Mouse (Mus musculus) hindbrain, embryonic 12.5 days (tissue): ENCODE results near the gene Dhx16. TPM values are rescaled to one million over a fixed set of nuclear protein-coding genes. Genes with fewer than 3 reads are reported as not detected.
"Not testable (repeated sequence)": the region's sequence is repeated elsewhere in the genome, so short reads cannot be mapped to it uniquely, and the experiment has no call there.

ENCODE experiments used
- ATAC-seq: fragments of 200-750 bp; cut with Nextera tagmentation; 2 replicates; pipeline ENCODE4 v1.8.0; 2017; ENCODE audit warnings: moderate TSS enrichment; ENCODE audit not compliant: low FRiP score
- H3K27ac ChIP-seq: fragments of 300-500 bp; sonication (generic); 2 replicates; pipeline ENCODE4 v1.5.1; 2016; ENCODE audit warnings: mild to moderate bottlenecking
- H3K27me3 ChIP-seq: fragments of 300-500 bp; sonication (generic); 2 replicates; pipeline ENCODE4 v1.6.1; 2016; ENCODE audit warnings: mild to moderate bottlenecking
- H3K36me3 ChIP-seq: fragments of 300-500 bp; sonication (generic); 2 replicates; pipeline ENCODE4 v1.6.1; 2016; ENCODE audit warnings: mild to moderate bottlenecking
- H3K4me1 ChIP-seq: fragments of 300-500 bp; sonication (generic); 2 replicates; pipeline ENCODE4 v1.6.1; 2016
- H3K4me2 ChIP-seq: fragments of 300-500 bp; sonication (generic); replicated peaks from 2 replicates; pipeline ENCODE4 v1.6.1; 2016; ENCODE audit warnings: mild to moderate bottlenecking
- H3K4me3 ChIP-seq: fragments of 300-500 bp; sonication (generic); 2 replicates; pipeline ENCODE4 v1.5.1; 2016; ENCODE audit warnings: mild to moderate bottlenecking
- H3K9ac ChIP-seq: fragments of 300-500 bp; sonication (generic); 2 replicates; pipeline ENCODE4 v1.6.1; 2016; ENCODE audit warnings: mild to moderate bottlenecking, moderate library complexity
- H3K9me3 ChIP-seq: fragments of 300-500 bp; sonication (generic); replicated peaks from 2 replicates; pipeline ENCODE4 v1.6.1; 2016; ENCODE audit warnings: mild to moderate bottlenecking
- WGBS: fragments of 180-500 bp; shearing (Covaris S2); methylation state at CpG from one replicate; pipeline ENCODE4 v1.1.7; 2016; 5-methylcytosine and 5-hydroxymethylcytosine counted together
- polyA plus RNA-seq: library from polyadenylated mRNA; unstranded; fragments of >200 nt; fragmentation: Nextera tagmentation; extraction: Ambion mirVana; gene quantifications from 2 replicates; pipeline ENCODE4 v1.2.1, GENCODE M21; 2016

Gene Dhx16
- polyA plus RNA-seq, 1 experiment from 2014 or later: 45.2 TPM

GRCm38 (mm10) chr17:35919864-35920301 is 40.3 kb downstream of the Dhx16 start:
- H3K36me3 ChIP-seq: peaks cover 20% of the 10 kb centered on the region
- H3K9ac ChIP-seq: peak overlapping the region; percentile 96
- WGBS: 51% methylated on average over 6 of the region's 6 CpGs
- no peaks in the 10 kb centered on the region for H3K27me3 ChIP-seq
- ATAC-seq: no peak
- H3K27ac ChIP-seq: peak overlapping the region; percentile 99
- peak overlapping the region; percentile 65 for H3K4me3 ChIP-seq
- H3K4me2 ChIP-seq: peak overlapping the region; percentile 89
- peaks cover 35% of the 10 kb centered on the region for H3K4me1 ChIP-seq
- no peaks in the 10 kb centered on the region for H3K9me3 ChIP-seq

GRCm38 (mm10) chr17:35920384-35920783 is 40.8 kb downstream of the Dhx16 start:
- no peaks in the 10 kb centered on the region for H3K9me3 ChIP-seq
- H3K9ac ChIP-seq: no peak overlapping the region
- H3K4me3 ChIP-seq: no peak overlapping the region
- peaks cover 25% of the 10 kb centered on the region for H3K36me3 ChIP-seq
- 86% methylated on average over 1 of the region's 1 CpGs for WGBS
- peaks cover 30% of the 10 kb centered on the region for H3K4me1 ChIP-seq
- peak overlapping the region; percentile 99 for H3K27ac ChIP-seq
- ATAC-seq: no peak
- H3K4me2 ChIP-seq: peak overlapping the region; percentile 89
- H3K27me3 ChIP-seq: no peaks in the 10 kb centered on the region

- H3K9me3 ChIP-seq: no peaks in the 10 kb centered on the region
- H3K4me3 ChIP-seq: no peak overlapping the region
- ATAC-seq: no peak
- no peak overlapping the region; the same call in 1 of the 2 replicates for H3K9ac ChIP-seq
- 73% methylated on average over 5 of the region's 5 CpGs for WGBS
- H3K27ac ChIP-seq: peak overlapping the region; percentile 99
- H3K4me2 ChIP-seq: peak overlapping the region; percentile 89; the same call in 1 of the 2 replicates
- no peaks in the 10 kb centered on the region for H3K27me3 ChIP-seq
- H3K36me3 ChIP-seq: peaks cover 30% of the 10 kb centered on the region
- H3K4me1 ChIP-seq: peaks cover 27% of the 10 kb centered on the region
Measured at GRCm38 (mm10) chr17:35920862-35921562, 41.4 kb downstream of the Dhx16 start.

GRCm38 (mm10) chr17:35921710-35922109 is 42.1 kb downstream of the Dhx16 start:
- H3K27ac ChIP-seq: no peak overlapping the region
- H3K27me3 ChIP-seq: no peaks in the 10 kb centered on the region
- peaks cover 27% of the 10 kb centered on the region for H3K4me1 ChIP-seq
- no peak overlapping the region for H3K4me2 ChIP-seq
- H3K9me3 ChIP-seq: no peaks in the 10 kb centered on the region
- no peak overlapping the region for H3K4me3 ChIP-seq
- no peak overlapping the region for H3K9ac ChIP-seq
- peaks cover 37% of the 10 kb centered on the region for H3K36me3 ChIP-seq
- 89% methylated on average over 4 of the region's 4 CpGs for WGBS
- no peak for ATAC-seq

- Histone ChIP-seq H3K4me3 (no peak overlapping the region), H3K36me3 (peaks cover 43% of the 10 kb centered on the region), H3K4me2 (no peak overlapping the region), H3K4me1 (peaks cover 27% of the 10 kb centered on the region), H3K27me3 (no peaks in the 10 kb centered on the region), H3K9me3 (no peaks in the 10 kb centered on the region), H3K9ac (no peak overlapping the region), H3K27ac (no peak overlapping the region)
- no peak for ATAC-seq
- 89% methylated on average over 3 of the region's 3 CpGs for WGBS
Measured at GRCm38 (mm10) chr17:35922566-35922965, 42.9 kb downstream of the Dhx16 start.

- WGBS: 91% methylated on average over 4 of the region's 4 CpGs
- H3K27ac ChIP-seq: no peak overlapping the region
- H3K4me3 ChIP-seq: no peak overlapping the region
- no peak overlapping the region for H3K9ac ChIP-seq
- peaks cover 50% of the 10 kb centered on the region for H3K36me3 ChIP-seq
- H3K4me2 ChIP-seq: no peak overlapping the region
- no peaks in the 10 kb centered on the region for H3K9me3 ChIP-seq
- no peak for ATAC-seq
- H3K4me1 ChIP-seq: peaks cover 27% of the 10 kb centered on the region
- H3K27me3 ChIP-seq: no peaks in the 10 kb centered on the region
Measured at GRCm38 (mm10) chr17:35923281-35923680, 43.7 kb downstream of the Dhx16 start.

- ATAC-seq: no peak
- Histone ChIP-seq H3K36me3 (peaks cover 86% of the 10 kb centered on the region), H3K9ac (no peak overlapping the region), H3K9me3 (no peaks in the 10 kb centered on the region), H3K4me1 (no peaks in the 10 kb centered on the region), H3K27me3 (no peaks in the 10 kb centered on the region), H3K4me3 (no peak overlapping the region), H3K4me2 (no peak overlapping the region), H3K27ac (no peak overlapping the region)
- WGBS: 81% methylated on average over 1 of the region's 1 CpGs
Measured at GRCm38 (mm10) chr17:35927471-35927870, 47.9 kb downstream of the Dhx16 start.

- no peaks in the 10 kb centered on the region for H3K9me3 ChIP-seq
- H3K27me3 ChIP-seq: no peaks in the 10 kb centered on the region
- no peak overlapping the region for H3K27ac ChIP-seq
- H3K4me3 ChIP-seq: no peak overlapping the region
- no peak overlapping the region for H3K4me2 ChIP-seq
- peaks cover 71% of the 10 kb centered on the region for H3K36me3 ChIP-seq
- no peak for ATAC-seq
- no peak overlapping the region for H3K9ac ChIP-seq
- 100% methylated on average over 2 of the region's 2 CpGs for WGBS
- H3K4me1 ChIP-seq: no peaks in the 10 kb centered on the region
Measured at GRCm38 (mm10) chr17:35929534-35929933, 49.9 kb downstream of the Dhx16 start.

- H3K9ac ChIP-seq: no peak overlapping the region
- no peak overlapping the region for H3K4me3 ChIP-seq
- no peak overlapping the region for H3K4me2 ChIP-seq
- H3K9me3 ChIP-seq: no peaks in the 10 kb centered on the region
- peaks cover 60% of the 10 kb centered on the region for H3K36me3 ChIP-seq
- no peak for ATAC-seq
- no peaks in the 10 kb centered on the region for H3K27me3 ChIP-seq
- 96% methylated on average over 12 of the region's 12 CpGs for WGBS
- H3K4me1 ChIP-seq: no peaks in the 10 kb centered on the region
- H3K27ac ChIP-seq: no peak overlapping the region
Measured at GRCm38 (mm10) chr17:35930627-35931026, 51.0 kb downstream of the Dhx16 start.

GRCm38 (mm10) chr17:35932608-35933007 is 53.0 kb downstream of the Dhx16 start:
- H3K4me2 ChIP-seq: no peak overlapping the region
- no peak overlapping the region for H3K27ac ChIP-seq
- H3K36me3 ChIP-seq: peaks cover 43% of the 10 kb centered on the region
- 91% methylated on average over 4 of the region's 4 CpGs for whole genome bisulfite sequencing
- H3K4me1 ChIP-seq: no peaks in the 10 kb centered on the region
- H3K27me3 ChIP-seq: no peaks in the 10 kb centered on the region
- no peak overlapping the region for H3K4me3 ChIP-seq
- no peaks in the 10 kb centered on the region for H3K9me3 ChIP-seq
- ATAC-seq: no peak
- H3K9ac ChIP-seq: no peak overlapping the region

GRCm38 (mm10) chr17:35935763-35936162 is 56.1 kb downstream of the Dhx16 start:
- 91% methylated on average over 14 of the region's 14 CpGs for WGBS
- H3K4me3 ChIP-seq, ATAC-seq, H3K27me3 ChIP-seq, H3K4me1 ChIP-seq, H3K9me3 ChIP-seq, H3K4me2 ChIP-seq, H3K27ac ChIP-seq, H3K9ac ChIP-seq: not testable (repeated sequence)
- peaks cover 12% of the 10 kb centered on the region for H3K36me3 ChIP-seq

- H3K4me1 ChIP-seq: no peaks in the 10 kb centered on the region
- no peak overlapping the region for H3K9ac ChIP-seq
- H3K36me3 ChIP-seq: no peaks in the 10 kb centered on the region
- H3K4me2 ChIP-seq: no peak overlapping the region
- WGBS: 47% methylated on average over 2 of the region's 2 CpGs
- H3K4me3 ChIP-seq: no peak overlapping the region
- no peaks in the 10 kb centered on the region for H3K9me3 ChIP-seq
- ATAC-seq: peak; percentile 67; the same call in 1 of the 2 replicates
- H3K27ac ChIP-seq: no peak overlapping the region
- no peaks in the 10 kb centered on the region for H3K27me3 ChIP-seq
Measured at GRCm38 (mm10) chr17:35937700-35938348, 58.2 kb downstream of the Dhx16 start.

- no peak overlapping the region for H3K27ac ChIP-seq
- no peak for ATAC-seq
- no peaks in the 10 kb centered on the region for H3K36me3 ChIP-seq
- no peaks in the 10 kb centered on the region for H3K27me3 ChIP-seq
- no peak overlapping the region for H3K4me2 ChIP-seq
- 45% methylated on average over 2 of the region's 2 CpGs for WGBS
- no peaks in the 10 kb centered on the region for H3K9me3 ChIP-seq
- H3K4me3 ChIP-seq: no peak overlapping the region
- H3K9ac ChIP-seq: no peak overlapping the region
- H3K4me1 ChIP-seq: no peaks in the 10 kb centered on the region
Measured at GRCm38 (mm10) chr17:35939108-35939507, 59.5 kb downstream of the Dhx16 start.
